Mouse (Mus musculus) heart, embryonic 14.5 days (tissue): ENCODE data around the gene Tmem108. TPM values are rescaled to one million over a fixed set of nuclear protein-coding genes. Genes with fewer than 3 reads are reported as not detected.

Experiments
- ATAC-seq: fragments of 200-750 bp; cut with Nextera tagmentation; 2 replicates; pipeline ENCODE4 v1.8.0; 2017; ENCODE audit warnings: low read depth, moderate TSS enrichment; ENCODE audit not compliant: insufficient number of reproducible peaks, insufficient read depth, low FRiP score
- H3K27ac ChIP-seq, 2 experiments: fragments of 200-500 bp in 1 of 2; fragments of 300-500 bp in 1 of 2; sonication (generic) in 1 of 2; replicated peaks in 1 of 2; 2 replicates each; pipeline ENCODE4 v1.5.1; 2012 to 2014; ENCODE audit warnings: low read depth in 2 of 2, low read length in 2 of 2, control low read depth in 1 of 2, mild to moderate bottlenecking in 1 of 2, mixed read lengths in 1 of 2; ENCODE audit not compliant: control insufficient read depth in 1 of 2, insufficient read depth in 1 of 2
- H3K27me3 ChIP-seq: fragments of 300-500 bp; sonication (generic); 2 replicates; pipeline ENCODE4 v1.6.1; 2014; ENCODE audit warnings: mild to moderate bottlenecking, low read length, control low read depth; ENCODE audit not compliant: control insufficient read depth, insufficient read depth
- H3K36me3 ChIP-seq: fragments of 300-500 bp; sonication (generic); 2 replicates; pipeline ENCODE4 v1.6.1; 2014; ENCODE audit warnings: mild to moderate bottlenecking, control low read depth, low read length, mixed read lengths; ENCODE audit not compliant: control insufficient read depth, insufficient read depth
- H3K4me1 ChIP-seq, 2 experiments: fragments of 200-500 bp in 1 of 2; fragments of 300-500 bp in 1 of 2; sonication (generic) in 1 of 2; 2 replicates each; pipeline ENCODE4 v1.6.1; 2012 to 2014; ENCODE audit warnings: low read length in 2 of 2, control low read depth in 1 of 2, mixed read lengths in 1 of 2; ENCODE audit not compliant: control insufficient read depth in 2 of 2, insufficient read depth in 2 of 2
- H3K4me2 ChIP-seq: fragments of 300-500 bp; sonication (generic); 2 replicates; pipeline ENCODE4 v1.6.1; 2014; ENCODE audit warnings: mild to moderate bottlenecking, low read length
- H3K4me3 ChIP-seq, 2 experiments: fragments of 200-500 bp in 1 of 2; fragments of 300-500 bp in 1 of 2; sonication (generic) in 1 of 2; 2 replicates each; pipeline ENCODE4 v1.5.1; 2012 to 2014; ENCODE audit warnings: low read length in 2 of 2, mild to moderate bottlenecking in 2 of 2, control low read depth in 1 of 2, low read depth in 1 of 2, moderate library complexity in 1 of 2; ENCODE audit not compliant: control insufficient read depth in 1 of 2, insufficient read depth in 1 of 2
- H3K9ac ChIP-seq: fragments of 300-500 bp; sonication (generic); 2 replicates; pipeline ENCODE4 v1.6.1; 2014; ENCODE audit warnings: mild to moderate bottlenecking, low read length
- H3K9me3 ChIP-seq: fragments of 300-500 bp; sonication (generic); 2 replicates; pipeline ENCODE4 v1.6.1; 2016; ENCODE audit warnings: low read length, control low read depth; ENCODE audit not compliant: control insufficient read depth
- WGBS: fragments of 180-500 bp; shearing (Covaris S2); extraction: QIAGEN DNeasy Blood & Tissue Kit; methylation state at CpG from one replicate; pipeline ENCODE4 v1.1.7; 2014; 5-methylcytosine and 5-hydroxymethylcytosine counted together
- polyA plus RNA-seq: library from polyadenylated mRNA; unstranded; fragments of >200 nt; fragmentation: Nextera tagmentation; extraction: Ambion mirVana; gene quantifications from 2 replicates; pipeline ENCODE4 v1.2.1, GENCODE M21; 2014

Gene Tmem108
- polyA plus RNA-seq, 1 experiment from 2014 or later, result 74.3 TPM

DNA sequence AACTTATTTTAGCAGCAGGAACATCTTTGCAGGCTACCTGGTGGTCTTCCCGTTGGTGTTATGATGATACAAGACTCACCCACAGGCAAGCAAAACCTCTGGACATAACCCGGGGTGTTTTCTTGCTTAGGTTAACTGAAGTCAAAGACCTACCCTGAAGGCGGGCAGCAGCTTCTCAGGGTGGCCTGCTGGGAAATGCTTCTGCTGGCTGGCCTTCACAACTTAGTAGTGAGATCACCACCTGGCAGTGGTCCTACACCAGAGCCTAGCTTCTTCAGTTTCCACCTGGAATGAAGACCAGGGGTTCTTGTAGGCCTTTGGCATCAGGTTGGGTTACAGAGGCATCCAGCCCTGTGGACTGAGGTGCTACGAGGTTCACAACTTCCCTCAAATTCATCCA is 169.7 kb downstream of the Tmem108 start:
- H3K4me2 ChIP-seq, result no peak overlapping the region
- H3K27ac ChIP-seq, result no peak overlapping the region
- no peak overlapping the region for H3K4me3 ChIP-seq
- no peaks in the 10 kb centered on the region for H3K27me3 ChIP-seq
- WGBS, result 87% methylated on average over 4 of the region's 4 CpGs
- peaks cover 10 to 14% of the 10 kb centered on the region in 2 experiments for H3K4me1 ChIP-seq
- no peak overlapping the region for H3K9ac ChIP-seq
- no peak for ATAC-seq
- H3K36me3 ChIP-seq, result peaks cover under 1% of the 10 kb centered on the region; the same call in 1 of the 2 replicates
- H3K9me3 ChIP-seq, result peaks cover 2% of the 10 kb centered on the region

DNA sequence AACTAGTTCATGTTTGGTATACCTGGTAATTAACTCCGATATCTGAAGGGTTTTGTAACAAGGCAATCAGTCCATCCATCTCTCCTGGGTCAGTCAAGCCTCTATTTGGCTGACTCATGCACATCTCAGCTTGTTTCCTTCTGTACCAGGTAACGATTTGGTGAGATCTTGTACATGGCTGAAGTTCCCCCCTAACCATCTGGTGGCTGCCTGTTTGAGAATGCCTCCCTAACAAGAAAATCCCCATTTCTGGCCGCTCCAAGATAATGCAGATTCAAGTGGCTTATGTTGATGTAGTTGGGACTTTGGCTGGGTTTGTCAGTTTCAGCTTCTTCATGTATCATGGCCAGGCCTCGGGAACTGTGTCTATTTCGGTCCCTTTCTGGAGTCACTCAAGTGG is 170.8 kb downstream of the Tmem108 start:
- Histone ChIP-seq H3K27me3 (no peaks in the 10 kb centered on the region), H3K27ac (no peak overlapping the region), H3K4me2 (no peak overlapping the region), H3K4me3 (no peak overlapping the region), H3K36me3 (no peaks in the 10 kb centered on the region), H3K4me1 (peaks cover 10 to 14% of the 10 kb centered on the region in 2 experiments), H3K9me3 (no peaks in the 10 kb centered on the region), H3K9ac (no peak overlapping the region)
- ATAC-seq, result no peak
- 81% methylated on average over 5 of the region's 5 CpGs for WGBS

- no peaks in the 10 kb centered on the region for H3K36me3 ChIP-seq
- no peak for ATAC-seq
- no peaks in the 10 kb centered on the region for H3K27me3 ChIP-seq
- WGBS, result 91% methylated on average over 4 of the region's 4 CpGs
- H3K4me1 ChIP-seq, result peaks cover 5 to 8% of the 10 kb centered on the region in 2 experiments; a peak in 3 of 4 replicates
- no peak overlapping the region for H3K4me3 ChIP-seq
- no peaks in the 10 kb centered on the region for H3K9me3 ChIP-seq
- H3K4me2 ChIP-seq, result no peak overlapping the region
- H3K27ac ChIP-seq, result no peak overlapping the region
- H3K9ac ChIP-seq, result no peak overlapping the region
Observed at GRCm38 (mm10) chr9:103584865-103585264, 176.8 kb downstream of the Tmem108 start.

DNA sequence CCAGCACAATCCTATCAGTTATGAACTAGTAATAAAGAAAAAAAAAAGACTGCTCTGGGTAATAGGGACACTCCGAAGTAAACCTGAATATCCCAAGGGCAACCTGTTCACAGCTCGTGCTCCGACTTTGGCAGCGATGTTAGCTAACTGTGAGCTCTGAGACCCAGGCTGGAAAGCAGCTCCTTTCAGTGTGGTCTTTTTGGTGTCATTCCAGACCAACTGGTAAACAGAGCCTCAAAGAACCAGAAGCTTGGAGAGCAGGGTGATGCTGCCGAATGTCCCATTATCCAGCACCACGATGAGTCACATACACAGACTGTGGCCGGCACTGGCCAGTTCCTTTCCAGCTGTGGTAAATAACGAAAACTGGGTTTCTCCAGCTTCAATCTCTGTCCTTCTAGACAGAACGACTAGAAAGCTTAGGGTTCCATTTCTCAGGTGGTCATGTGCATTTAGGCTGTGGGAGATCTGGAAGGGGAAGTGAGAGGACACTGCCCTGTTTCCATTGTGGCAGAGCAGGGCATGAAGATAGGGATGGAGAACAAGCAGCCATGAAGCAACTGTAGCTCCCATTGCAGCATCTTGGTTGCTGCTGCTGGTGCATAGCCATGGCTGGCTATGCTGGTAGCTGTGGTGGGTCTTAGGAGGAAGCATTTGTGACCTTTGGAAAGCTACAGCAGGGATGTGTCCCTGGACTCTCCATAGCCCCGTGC is 179.2 kb downstream of the Tmem108 start:
- no peak overlapping the region for H3K4me3 ChIP-seq
- no peaks in the 10 kb centered on the region for H3K9me3 ChIP-seq
- no peaks in the 10 kb centered on the region for H3K36me3 ChIP-seq
- H3K27me3 ChIP-seq, result no peaks in the 10 kb centered on the region
- ATAC-seq, result no peak
- H3K9ac ChIP-seq, result no peak overlapping the region
- H3K4me1 ChIP-seq, result peaks cover 17 to 24% of the 10 kb centered on the region in 2 experiments
- no peak overlapping the region for H3K27ac ChIP-seq
- H3K4me2 ChIP-seq, result no peak overlapping the region
- 88% methylated on average over 10 of the region's 10 CpGs for WGBS

DNA sequence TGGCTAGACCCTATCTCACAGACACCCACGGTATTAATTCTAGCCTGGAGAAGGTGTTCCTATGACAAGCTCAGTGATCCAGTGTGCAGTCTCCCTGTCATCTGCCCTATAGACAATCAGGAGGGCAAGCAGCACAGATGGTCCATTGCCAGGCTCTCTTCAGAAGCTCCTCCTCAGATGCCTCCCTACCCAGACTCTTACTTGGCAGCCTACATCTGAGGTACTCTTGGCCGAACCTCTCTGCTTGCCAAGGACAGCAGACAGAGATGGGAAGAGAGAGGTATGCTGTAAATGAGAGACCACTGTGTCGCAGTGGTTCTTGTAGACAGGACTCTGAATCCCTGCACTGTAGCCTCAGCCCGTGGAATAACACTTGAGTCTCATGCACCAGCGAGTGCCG is 181.0 kb downstream of the Tmem108 start:
- peak overlapping the region; percentile 40 to 82; a peak in 3 of 4 replicates for H3K27ac ChIP-seq
- no peak for ATAC-seq
- 83% methylated on average over 6 of the region's 6 CpGs for WGBS

GRCm38 (mm10) chr9:103580186-103580585 is 181.5 kb downstream of the Tmem108 start:
- H3K27ac ChIP-seq, result peak overlapping the region in 1 of 2 experiments; percentile 82; a peak in 2 of 4 replicates
- H3K27me3 ChIP-seq, result no peaks in the 10 kb centered on the region
- 87% methylated on average over 4 of the region's 4 CpGs for WGBS

More for the DNA sequence above, 181.0 kb downstream of the Tmem108 start:
- no peaks in the 10 kb centered on the region for H3K27me3 ChIP-seq
- no peak overlapping the region for H3K4me2 ChIP-seq
- H3K4me3 ChIP-seq, result no peak overlapping the region
- H3K9me3 ChIP-seq, result no peaks in the 10 kb centered on the region
- no peak overlapping the region; the same call in 1 of the 2 replicates for H3K9ac ChIP-seq
- peaks cover 17 to 24% of the 10 kb centered on the region in 2 experiments for H3K4me1 ChIP-seq
- no peaks in the 10 kb centered on the region for H3K36me3 ChIP-seq

GRCm38 (mm10) chr9:103579411-103580026 is 182.1 kb downstream of the Tmem108 start:
- Histone ChIP-seq H3K27ac (peak overlapping the region; percentile 78 to 82), H3K9ac (no peak overlapping the region), H3K4me2 (no peak overlapping the region), H3K27me3 (no peaks in the 10 kb centered on the region), H3K36me3 (no peaks in the 10 kb centered on the region), H3K9me3 (no peaks in the 10 kb centered on the region), H3K4me1 (peaks cover 17 to 26% of the 10 kb centered on the region in 2 experiments), H3K4me3 (no peak overlapping the region)
- 53% methylated on average over 9 of the region's 9 CpGs for WGBS
- ATAC-seq, result peak; percentile 62

More at GRCm38 (mm10) chr9:103580186-103580585, 181.5 kb downstream of the Tmem108 start:
- no peaks in the 10 kb centered on the region for H3K36me3 ChIP-seq
- H3K9ac ChIP-seq, result no peak overlapping the region
- no peaks in the 10 kb centered on the region for H3K9me3 ChIP-seq
- H3K4me1 ChIP-seq, result peaks cover 17 to 24% of the 10 kb centered on the region in 2 experiments
- H3K4me2 ChIP-seq, result no peak overlapping the region
- no peak for ATAC-seq
- H3K4me3 ChIP-seq, result no peak overlapping the region
